Mouse (Mus musculus) granulocyte monocyte progenitor cell, adult 5-6 weeks (primary cell): ENCODE results near the gene Tnni2. TPM values are rescaled to one million over a fixed set of nuclear protein-coding genes. Genes with fewer than 3 reads are reported as not detected.

ENCODE experiments used
- ATAC-seq: replicated peaks from 2 replicates; pipeline ENCODE4 v1.8.0; 2016; ENCODE audit warnings: mild to moderate bottlenecking, moderate TSS enrichment, inconsistent platforms; ENCODE audit not compliant: poor library complexity, severe bottlenecking
- total RNA-seq, 2 experiments: library from RNA; stranded (forward) in 1 of 2; stranded (reverse) in 1 of 2; fragments of 200-712, 200-1000 nt in 1 of 2; fragments of >200 nt in 1 of 2; fragmentation: Nextera tagmentation in 1 of 2; gene quantifications; 2 replicates each; pipeline ENCODE4 v1.2.3; 2014 to 2017

The Tnni2 gene
- total RNA-seq, 2 experiments from 2014 or later = 3.0 to 6.0 TPM

GRCm38 (mm10) chr7:142457227-142457811 is 15.7 kb downstream of the Tnni2 start:
- no peak for ATAC-seq

GRCm38 (mm10) chr7:142458026-142458425 is 16.4 kb downstream of the Tnni2 start:
- ATAC-seq = peak; percentile 43

- ATAC-seq = no peak
Measured at GRCm38 (mm10) chr7:142458676-142459298, 17.2 kb downstream of the Tnni2 start.

GRCm38 (mm10) chr7:142459299-142459691 is 17.7 kb downstream of the Tnni2 start:
- ATAC-seq = no peak

GRCm38 (mm10) chr7:142460636-142461077 is 19.0 kb downstream of the Tnni2 start, which contains the start of gene Lsp1:
Lsp1 (plus strand) TSS chr7:142460809.
- ATAC-seq = peak; percentile 67

- peak; percentile 40 for ATAC-seq
Measured at GRCm38 (mm10) chr7:142461446-142461845, 19.8 kb downstream of the Tnni2 start.

- ATAC-seq = no peak
Measured at GRCm38 (mm10) chr7:142462190-142462589, 20.6 kb downstream of the Tnni2 start.

- peak; percentile 31 for ATAC-seq
Measured at GRCm38 (mm10) chr7:142462594-142463078, 21.0 kb downstream of the Tnni2 start.

- peak; percentile 43; the same call in 1 of the 2 replicates for ATAC-seq
Measured at GRCm38 (mm10) chr7:142470171-142470691, 28.6 kb downstream of the Tnni2 start.

GRCm38 (mm10) chr7:142470808-142471413 is 29.3 kb downstream of the Tnni2 start:
- ATAC-seq = 0 out of 2 replicates have a peak, but pooled peaks have one; percentile 28

GRCm38 (mm10) chr7:142471414-142471861 is 29.8 kb downstream of the Tnni2 start:
- ATAC-seq = no peak

- no peak for ATAC-seq
Measured at GRCm38 (mm10) chr7:142471884-142472570, 30.4 kb downstream of the Tnni2 start.

- no peak for ATAC-seq
Measured at GRCm38 (mm10) chr7:142472936-142473335, 31.3 kb downstream of the Tnni2 start.

GRCm38 (mm10) chr7:142473476-142473875 is 31.9 kb downstream of the Tnni2 start:
- ATAC-seq = no peak

GRCm38 (mm10) chr7:142474799-142475198 is 33.2 kb downstream of the Tnni2 start:
- ATAC-seq = no peak

- no peak for ATAC-seq
Measured at GRCm38 (mm10) chr7:142475641-142476040, 34.0 kb downstream of the Tnni2 start.

- no peak for ATAC-seq
Measured at GRCm38 (mm10) chr7:142476271-142476670, 34.7 kb downstream of the Tnni2 start.

- ATAC-seq = no peak
Measured at GRCm38 (mm10) chr7:142476795-142477452, 35.3 kb downstream of the Tnni2 start.

- ATAC-seq = no peak
Measured at GRCm38 (mm10) chr7:142478001-142478400, 36.4 kb downstream of the Tnni2 start.

GRCm38 (mm10) chr7:142478574-142478973 is 37.0 kb downstream of the Tnni2 start:
- ATAC-seq = no peak
